Mouse (Mus musculus): ENCODE data around the gene Slc17a2. TPM values are rescaled to one million over a fixed set of nuclear protein-coding genes. Genes with fewer than 3 reads are reported as not detected.

Slc17a2 gene
- polyA plus RNA-seq, 2 experiments = 0.01 TPM; not detected in 1

DNA sequence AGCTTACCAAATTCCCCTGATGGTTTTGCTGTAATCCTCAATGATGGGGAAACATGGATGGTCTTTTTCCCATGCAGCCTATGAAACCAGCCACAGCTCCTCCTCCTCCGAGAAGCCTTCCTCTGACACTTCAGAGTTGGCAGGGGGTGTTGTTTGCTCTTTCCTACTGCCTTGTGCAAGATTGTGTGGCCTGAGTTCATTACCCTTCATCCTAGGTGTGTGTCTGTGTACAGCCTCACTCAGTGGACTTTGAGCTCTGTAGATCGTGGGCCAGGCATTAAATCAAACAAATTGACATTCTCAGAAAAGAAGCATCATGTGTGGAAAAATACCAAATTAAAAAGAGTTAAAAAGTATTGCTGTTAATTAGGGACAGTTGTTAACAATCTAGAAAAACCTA is 2.3 kb upstream of the Slc17a2 start:
- DNase-seq (ENCODE audit: low spot score) (no peak), ATAC-seq (ENCODE audit: low FRiP score, low read depth) (no peak)
- 75% methylated on average over 2 of the region's 2 CpGs for WGBS
- Histone ChIP-seq H3K9ac (ENCODE audit: low read depth, low read length, severe bottlenecking) (no peak overlapping the region), H3K36me3 (ENCODE audit: control insufficient read depth, insufficient read depth, low read length) (no peaks in the 10 kb centered on the region), H3K27me3 (ENCODE audit: control insufficient read depth, insufficient read depth, low read length) (no peaks in the 10 kb centered on the region), H3K4me2 (replicated peaks; ENCODE audit: low read depth, low read length, severe bottlenecking) (no peak overlapping the region), H3K27ac (replicated peaks; ENCODE audit: low read depth, low read length) (no peak overlapping the region), H3K4me3 (replicated peaks; ENCODE audit: low read length) (no peak overlapping the region), H3K4me1 (ENCODE audit: control insufficient read depth, insufficient read depth, low read length) (no peaks in the 10 kb centered on the region), H3K9me3 (ENCODE audit: control insufficient read depth, low read length) (no peaks in the 10 kb centered on the region)
- no peak for TF ChIP-seq POLR2A (IDR thresholded peaks at IDR 0.05; ENCODE audit: borderline replicate concordance, extremely low read depth, insufficient read depth, insufficient read length)

DNA sequence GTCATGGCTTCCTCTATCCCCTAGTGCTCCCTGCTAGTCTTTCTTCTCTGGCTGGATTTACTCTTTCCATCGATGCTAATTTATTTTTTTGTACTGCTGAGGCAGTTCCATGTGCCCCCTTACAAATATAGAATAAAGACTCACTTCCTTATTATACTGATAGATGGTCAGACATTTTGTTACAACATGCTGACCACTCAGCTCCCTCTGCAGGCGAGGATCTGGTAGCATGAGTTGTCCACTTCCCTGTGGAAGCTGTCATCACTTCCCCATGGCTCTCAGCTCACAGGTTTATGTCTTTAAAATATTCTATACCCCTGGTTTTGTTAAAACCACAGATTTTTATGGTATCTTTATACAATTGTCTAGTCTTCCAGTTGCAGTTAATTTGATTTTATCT is 9.4 kb downstream of the Slc17a2 start:
- Histone ChIP-seq H3K4me1 (ENCODE audit: control insufficient read depth, insufficient read depth, low read length) (0 out of 2 replicates have a peak, but pooled peaks cover 3% of the 10 kb centered on the region), H3K9ac (ENCODE audit: low read depth, low read length, severe bottlenecking) (no peak overlapping the region), H3K27me3 (ENCODE audit: control insufficient read depth, insufficient read depth, low read length) (no peaks in the 10 kb centered on the region), H3K27ac (replicated peaks; ENCODE audit: low read depth, low read length) (no peak overlapping the region), H3K9me3 (ENCODE audit: control insufficient read depth, low read length) (no peaks in the 10 kb centered on the region), H3K4me2 (replicated peaks; ENCODE audit: low read depth, low read length, severe bottlenecking) (no peak overlapping the region), H3K36me3 (ENCODE audit: control insufficient read depth, insufficient read depth, low read length) (no peaks in the 10 kb centered on the region), H3K4me3 (replicated peaks; ENCODE audit: low read length) (no peak overlapping the region)
- 73% methylated on average over 2 of the region's 2 CpGs for WGBS
- no peak for DNase-seq (ENCODE audit: low spot score)
- ATAC-seq (ENCODE audit: low FRiP score, low read depth) = no peak
- TF ChIP-seq POLR2A (IDR thresholded peaks at IDR 0.05; ENCODE audit: borderline replicate concordance, extremely low read depth, insufficient read depth, insufficient read length) = no peak

DNA sequence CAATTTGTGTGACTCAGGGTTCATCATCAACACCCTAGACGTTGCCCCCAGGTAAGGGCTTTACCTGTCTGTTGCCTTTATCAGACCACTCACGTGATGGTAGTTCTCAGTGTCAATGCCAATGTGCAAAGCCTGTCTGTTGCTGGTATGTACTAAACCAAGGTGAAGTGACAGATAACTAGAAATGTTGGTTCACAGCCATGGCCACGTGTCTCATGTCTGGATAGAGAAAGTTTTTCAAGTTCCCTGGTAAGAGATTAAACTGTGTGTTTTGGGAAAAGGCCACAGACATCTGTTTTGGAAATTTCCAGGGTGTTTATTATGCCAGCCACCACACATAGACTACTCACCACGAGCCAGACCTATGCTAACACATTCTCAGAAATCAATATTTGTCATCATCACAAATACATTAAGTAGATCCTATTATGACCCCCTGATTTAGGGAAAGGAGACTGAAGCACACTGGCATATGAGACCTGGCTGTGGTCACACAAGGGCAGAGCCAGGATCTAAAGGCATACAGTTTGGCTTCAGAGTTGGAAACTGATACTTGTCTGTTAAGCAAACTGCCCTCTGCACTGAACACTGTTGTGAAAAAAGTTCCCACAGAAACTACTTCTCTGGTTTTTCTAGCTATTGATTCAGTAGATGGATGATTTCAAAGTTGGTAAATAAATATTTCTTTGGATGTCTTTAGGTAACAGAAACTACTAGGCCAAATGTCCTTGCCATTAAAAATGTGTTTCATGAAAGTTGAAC is 13.6 kb downstream of the Slc17a2 start:
- no peaks in the 10 kb centered on the region for H3K36me3 ChIP-seq (ENCODE audit: control insufficient read depth, insufficient read depth, low read length)
- H3K9ac ChIP-seq (ENCODE audit: low read depth, low read length, severe bottlenecking) = no peak overlapping the region
- H3K4me2 ChIP-seq (replicated peaks; ENCODE audit: low read depth, low read length, severe bottlenecking) = no peak overlapping the region
- 0 out of 2 replicates have a peak, but pooled peaks cover 3% of the 10 kb centered on the region for H3K4me1 ChIP-seq (ENCODE audit: control insufficient read depth, insufficient read depth, low read length)
- 69% methylated on average over 4 of the region's 4 CpGs for WGBS
- no peaks in the 10 kb centered on the region for H3K27me3 ChIP-seq (ENCODE audit: control insufficient read depth, insufficient read depth, low read length)
- H3K27ac ChIP-seq (replicated peaks; ENCODE audit: low read depth, low read length) = no peak overlapping the region
- ATAC-seq (ENCODE audit: low FRiP score, low read depth) (no peak), DNase-seq (ENCODE audit: low spot score) (no peak)
- no peak overlapping the region for H3K4me3 ChIP-seq (replicated peaks; ENCODE audit: low read length)
- TF ChIP-seq POLR2A (IDR thresholded peaks at IDR 0.05; ENCODE audit: borderline replicate concordance, extremely low read depth, insufficient read depth, insufficient read length) = no peak
- no peaks in the 10 kb centered on the region for H3K9me3 ChIP-seq (ENCODE audit: control insufficient read depth, low read length)

- Histone ChIP-seq H3K4me2 (replicated peaks; ENCODE audit: low read depth, low read length, severe bottlenecking) (no peak overlapping the region), H3K27me3 (ENCODE audit: control insufficient read depth, insufficient read depth, low read length) (no peaks in the 10 kb centered on the region), H3K4me1 (ENCODE audit: control insufficient read depth, insufficient read depth, low read length) (0 out of 2 replicates have a peak, but pooled peaks cover 3% of the 10 kb centered on the region), H3K9ac (ENCODE audit: low read depth, low read length, severe bottlenecking) (no peak overlapping the region), H3K36me3 (ENCODE audit: control insufficient read depth, insufficient read depth, low read length) (no peaks in the 10 kb centered on the region), H3K9me3 (ENCODE audit: control insufficient read depth, low read length) (no peaks in the 10 kb centered on the region), H3K27ac (replicated peaks; ENCODE audit: low read depth, low read length) (no peak overlapping the region), H3K4me3 (replicated peaks; ENCODE audit: low read length) (no peak overlapping the region)
- no peak for TF ChIP-seq POLR2A (IDR thresholded peaks at IDR 0.05; ENCODE audit: borderline replicate concordance, extremely low read depth, insufficient read depth, insufficient read length)
- ATAC-seq (ENCODE audit: low FRiP score, low read depth) (no peak), DNase-seq (ENCODE audit: low spot score) (no peak)
- WGBS = 84% methylated on average over 3 of the region's 3 CpGs
These were observed 15.4 kb downstream of the Slc17a2 start for GRCm38 (mm10) chr13:23822213-23822612.

- WGBS = 69% methylated on average over 3 of the region's 3 CpGs
- ATAC-seq (ENCODE audit: low FRiP score, low read depth) = no peak
These were observed 19.8 kb downstream of the Slc17a2 start for GRCm38 (mm10) chr13:23826606-23827005.

More at GRCm38 (mm10) chr13:23826606-23827005, 19.8 kb downstream of the Slc17a2 start:
- Histone ChIP-seq H3K9me3 (ENCODE audit: control insufficient read depth, low read length) (no peaks in the 10 kb centered on the region), H3K9ac (ENCODE audit: low read depth, low read length, severe bottlenecking) (no peak overlapping the region), H3K27ac (replicated peaks; ENCODE audit: low read depth, low read length) (no peak overlapping the region), H3K27me3 (ENCODE audit: control insufficient read depth, insufficient read depth, low read length) (no peaks in the 10 kb centered on the region), H3K4me1 (ENCODE audit: control insufficient read depth, insufficient read depth, low read length) (no peaks in the 10 kb centered on the region), H3K4me3 (replicated peaks; ENCODE audit: low read length) (no peak overlapping the region), H3K4me2 (replicated peaks; ENCODE audit: low read depth, low read length, severe bottlenecking) (no peak overlapping the region), H3K36me3 (ENCODE audit: control insufficient read depth, insufficient read depth, low read length) (no peaks in the 10 kb centered on the region)
- no peak for TF ChIP-seq POLR2A (IDR thresholded peaks at IDR 0.05; ENCODE audit: borderline replicate concordance, extremely low read depth, insufficient read depth, insufficient read length)
- no peak for DNase-seq (ENCODE audit: low spot score)
